Mouse (Mus musculus) kidney, adult 2 months (tissue): ENCODE results near the gene Fars2. TPM values are rescaled to one million over a fixed set of nuclear protein-coding genes. Genes with fewer than 3 reads are reported as not detected.

ENCODE experiments used
- DNase-seq: peaks from one replicate; pipeline ENCODE4 v3.0.0; 2021
- H3K27ac ChIP-seq: fragments of 200-500 bp; 2 replicates; pipeline ENCODE4 v1.5.1; 2012; ENCODE audit warnings: low read depth, low read length, control low read depth, inconsistent platforms; ENCODE audit not compliant: insufficient read depth
- H3K27me3 ChIP-seq: fragments of 200-500 bp; replicated peaks from 2 replicates; pipeline ENCODE4 v1.6.1; 2012; ENCODE audit warnings: mild to moderate bottlenecking, moderate library complexity, low read length, inconsistent platforms; ENCODE audit not compliant: control insufficient read depth, insufficient read depth
- H3K36me3 ChIP-seq: fragments of 200-500 bp; 2 replicates; pipeline ENCODE4 v1.6.1; 2012; ENCODE audit warnings: mild to moderate bottlenecking, moderate library complexity, low read length, inconsistent platforms; ENCODE audit not compliant: control insufficient read depth, insufficient read depth
- H3K4me1 ChIP-seq: fragments of 200-500 bp; 2 replicates; pipeline ENCODE4 v1.6.1; 2011; ENCODE audit warnings: low read length; ENCODE audit not compliant: control insufficient read depth, insufficient read depth
- H3K4me3 ChIP-seq: fragments of 200-500 bp; 2 replicates; pipeline ENCODE4 v1.5.1; 2011; ENCODE audit warnings: mild to moderate bottlenecking, low read depth, low read length, control low read depth; ENCODE audit not compliant: insufficient read depth
- CTCF ChIP-seq: fragments of 200-500 bp; conservative IDR thresholded peaks from 2 replicates; pipeline ENCODE4 v1.5.1; 2011; ENCODE audit warnings: low read depth, mild to moderate bottlenecking, control low read depth, low read length, moderate library complexity, mixed read lengths; ENCODE audit not compliant: insufficient read depth, insufficient read length
- POLR2A ChIP-seq: fragments of 200-500 bp; IDR thresholded peaks from one replicate; pipeline ENCODE4 v1.6.1; 2011; ENCODE audit warnings: low read depth, low read length, control low read depth
- WGBS: fragments of 180-500 bp; shearing (Covaris S2); methylation state at CpG from one replicate; pipeline ENCODE4 v1.1.7; 2018; 5-methylcytosine and 5-hydroxymethylcytosine counted together
- polyA plus RNA-seq: library from polyadenylated mRNA; depleted of rRNA; stranded (reverse); fragments of >200 nt; gene quantifications from 2 replicates; pipeline ENCODE4 v1.2.3, GENCODE M21; 2012

Gene Fars2
- polyA plus RNA-seq, 1 experiment: 99.1 TPM

DNA sequence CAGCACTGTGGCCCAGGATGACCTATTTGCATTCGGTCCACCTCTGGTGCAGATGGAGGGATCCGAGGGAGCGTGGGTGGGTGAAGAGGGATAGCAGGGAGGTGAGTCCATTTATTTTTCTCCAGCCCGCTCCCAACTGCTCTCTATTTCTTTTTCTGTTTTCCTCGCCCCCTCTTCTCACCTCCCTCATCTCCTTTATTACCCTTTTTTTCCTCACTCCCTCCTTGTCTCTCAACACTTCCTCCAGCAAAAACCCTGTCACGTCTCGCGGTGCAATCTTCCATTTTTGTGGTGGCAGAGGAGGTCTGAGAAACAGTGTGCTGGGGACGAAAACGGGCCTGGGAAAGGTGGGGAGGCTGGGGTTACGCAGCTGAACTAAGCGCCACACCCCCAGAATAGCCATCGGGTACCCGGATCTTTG lies 613.1 kb downstream of the Fars2 start:
- Histone ChIP-seq H3K27me3 (peaks cover 21% of the 10 kb centered on the region), H3K4me1 (0 out of 2 replicates have a peak, but pooled peaks cover 2% of the 10 kb centered on the region), H3K27ac (no peak overlapping the region), H3K4me3 (no peak overlapping the region), H3K36me3 (no peaks in the 10 kb centered on the region)
- WGBS: 31% methylated on average over 14 of the region's 14 CpGs
- no peak for DNase-seq
- TF ChIP-seq POLR2A (no peak), CTCF (no peak)

DNA sequence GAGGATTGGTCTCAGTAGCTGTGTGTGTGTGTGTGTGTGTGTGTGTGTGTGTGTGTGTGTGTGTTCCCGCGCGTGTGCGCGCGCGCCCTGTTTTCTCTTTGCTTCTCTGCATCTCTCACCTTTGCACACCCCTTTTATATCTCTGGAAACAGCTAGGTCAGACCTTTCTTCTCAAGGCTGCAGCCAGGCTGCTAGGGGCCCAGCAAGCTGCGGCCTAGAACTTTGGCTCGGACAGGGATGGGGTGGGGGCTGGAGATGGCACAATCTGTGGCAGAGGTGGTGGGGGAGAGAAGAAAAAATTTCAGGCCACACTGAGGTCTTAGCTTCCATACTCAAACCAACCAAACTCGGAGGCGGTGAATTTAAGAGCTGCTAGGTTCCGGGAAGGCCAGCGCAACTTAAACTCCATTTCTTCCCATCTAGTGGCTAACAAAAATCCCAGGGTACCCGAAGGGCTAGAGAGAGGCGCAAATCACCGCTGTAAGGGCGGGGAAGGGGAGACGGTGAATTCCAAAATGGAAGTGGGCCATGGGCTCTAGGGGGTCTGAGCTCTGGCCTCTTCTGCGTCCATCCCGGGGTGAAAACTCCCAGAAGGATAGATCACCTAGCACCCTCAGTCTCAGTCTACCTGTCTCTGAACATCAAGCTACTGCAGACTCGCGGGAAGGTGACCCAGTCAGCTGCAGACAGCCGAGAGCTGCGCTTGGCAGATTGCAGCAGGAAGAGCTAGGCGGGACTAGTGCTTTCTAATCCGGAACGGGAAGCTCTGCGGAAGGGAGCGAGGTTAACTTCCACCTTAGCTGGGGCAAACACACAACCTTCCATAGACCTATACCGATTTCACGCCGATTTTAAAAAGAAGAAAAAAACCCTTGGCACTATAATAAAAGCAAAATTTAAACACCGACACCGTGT lies 614.1 kb downstream of the Fars2 start:
- 0 out of 2 replicates have a peak, but pooled peaks cover 2% of the 10 kb centered on the region for H3K4me1 ChIP-seq
- peak overlapping the region; percentile 20 for H3K4me3 ChIP-seq
- 14% methylated on average over 34 of the region's 34 CpGs for WGBS
- TF ChIP-seq POLR2A: no peak
- no peak for TF ChIP-seq CTCF
- H3K36me3 ChIP-seq: no peaks in the 10 kb centered on the region
- no peak overlapping the region for H3K27ac ChIP-seq
- H3K27me3 ChIP-seq: peaks cover 26% of the 10 kb centered on the region
- DNase-seq: peak; percentile 43

DNA sequence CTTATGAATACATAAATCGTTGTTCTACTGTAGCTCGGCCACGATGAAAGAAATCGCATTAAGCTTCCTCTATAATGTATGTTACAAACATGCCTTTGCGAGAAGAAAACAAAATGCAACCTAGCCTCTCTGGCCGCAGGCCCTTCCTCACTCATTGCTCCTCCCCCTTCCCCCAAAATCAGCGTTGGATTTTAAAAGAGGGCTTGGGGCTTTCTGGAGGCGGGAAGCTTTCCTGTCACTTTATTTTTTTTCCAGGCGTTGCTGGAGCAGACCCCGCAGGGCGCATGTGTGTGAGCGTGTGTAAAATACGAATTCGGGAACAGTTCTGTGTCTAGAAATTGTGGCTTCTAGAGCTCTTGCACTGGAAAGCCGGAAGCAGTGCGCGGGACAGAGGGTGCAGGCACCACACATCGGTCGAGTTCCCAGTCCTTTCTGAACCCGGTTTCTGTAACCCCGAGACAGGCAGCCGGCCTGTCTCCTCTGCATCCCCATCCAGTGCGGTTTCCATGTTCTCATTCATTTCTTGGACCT lies 614.8 kb downstream of the Fars2 start:
- peak; percentile 12 for DNase-seq
- 2% methylated on average over 23 of the region's 23 CpGs for WGBS
- Histone ChIP-seq H3K27me3 (peaks cover 27% of the 10 kb centered on the region), H3K36me3 (no peaks in the 10 kb centered on the region), H3K4me1 (0 out of 2 replicates have a peak, but pooled peaks cover 2% of the 10 kb centered on the region), H3K4me3 (peak overlapping the region; percentile 20), H3K27ac (no peak overlapping the region)
- TF ChIP-seq POLR2A: no peak
- no peak for TF ChIP-seq CTCF

DNA sequence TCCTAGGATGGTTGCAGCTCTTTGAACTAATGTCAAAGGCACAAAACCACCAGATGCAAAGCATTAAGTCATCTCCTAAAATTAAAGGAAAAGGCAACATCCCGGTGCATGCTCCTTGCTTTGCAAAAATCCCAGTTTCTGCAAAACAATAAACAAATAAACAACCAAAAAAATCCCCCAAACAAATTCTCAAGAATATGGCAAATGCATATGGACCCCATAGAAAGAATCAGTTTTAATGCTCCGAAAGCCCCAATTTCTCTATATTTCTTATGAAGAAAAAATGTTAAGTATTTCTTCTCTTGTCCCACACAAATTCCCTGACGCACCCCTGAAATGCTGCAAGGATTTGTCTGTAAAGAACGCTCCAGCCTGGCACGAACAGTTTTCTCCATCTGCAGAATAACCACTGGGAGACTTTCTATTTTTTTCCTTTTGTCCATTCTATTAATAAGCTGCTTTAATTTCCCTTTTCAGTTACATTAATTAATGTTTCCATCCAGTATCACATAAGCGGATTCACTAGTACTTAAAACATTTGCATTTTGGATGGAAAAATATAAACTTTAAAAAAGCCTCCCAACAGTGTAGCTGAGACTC lies 615.8 kb downstream of the Fars2 start:
- DNase-seq: no peak
- Histone ChIP-seq H3K27ac (no peak overlapping the region), H3K27me3 (peaks cover 25% of the 10 kb centered on the region), H3K36me3 (no peaks in the 10 kb centered on the region), H3K4me1 (0 out of 2 replicates have a peak, but pooled peaks cover 2% of the 10 kb centered on the region), H3K4me3 (no peak overlapping the region)
- 23% methylated on average over 6 of the region's 6 CpGs for WGBS
- TF ChIP-seq CTCF (no peak), POLR2A (no peak)

DNA sequence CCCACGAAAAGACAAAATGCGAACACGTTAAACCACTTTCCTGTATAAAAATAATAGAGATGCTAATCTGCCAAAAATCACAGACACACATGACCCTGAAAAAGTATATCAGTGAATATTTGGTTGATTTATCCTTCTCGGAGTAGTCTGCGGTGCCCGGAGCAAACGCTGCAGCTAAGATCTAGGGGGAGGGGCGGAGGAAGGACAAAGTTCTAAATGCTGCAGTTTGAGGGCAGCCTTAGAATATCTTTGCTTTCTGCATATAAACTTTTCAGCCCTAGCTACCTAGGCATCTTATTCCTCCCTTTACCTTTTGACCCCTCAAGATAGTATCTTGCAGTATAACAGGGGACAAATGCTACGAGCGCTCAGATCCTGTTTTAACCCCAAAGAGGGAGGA lies 616.4 kb downstream of the Fars2 start:
- H3K4me1 ChIP-seq: 0 out of 2 replicates have a peak, but pooled peaks cover 2% of the 10 kb centered on the region
- H3K4me3 ChIP-seq: no peak overlapping the region
- H3K27ac ChIP-seq: no peak overlapping the region
- no peaks in the 10 kb centered on the region for H3K36me3 ChIP-seq
- DNase-seq: peak; percentile 25
- peaks cover 23% of the 10 kb centered on the region for H3K27me3 ChIP-seq
- TF ChIP-seq POLR2A (no peak), CTCF (no peak)
- WGBS: 13% methylated on average over 10 of the region's 10 CpGs

DNA sequence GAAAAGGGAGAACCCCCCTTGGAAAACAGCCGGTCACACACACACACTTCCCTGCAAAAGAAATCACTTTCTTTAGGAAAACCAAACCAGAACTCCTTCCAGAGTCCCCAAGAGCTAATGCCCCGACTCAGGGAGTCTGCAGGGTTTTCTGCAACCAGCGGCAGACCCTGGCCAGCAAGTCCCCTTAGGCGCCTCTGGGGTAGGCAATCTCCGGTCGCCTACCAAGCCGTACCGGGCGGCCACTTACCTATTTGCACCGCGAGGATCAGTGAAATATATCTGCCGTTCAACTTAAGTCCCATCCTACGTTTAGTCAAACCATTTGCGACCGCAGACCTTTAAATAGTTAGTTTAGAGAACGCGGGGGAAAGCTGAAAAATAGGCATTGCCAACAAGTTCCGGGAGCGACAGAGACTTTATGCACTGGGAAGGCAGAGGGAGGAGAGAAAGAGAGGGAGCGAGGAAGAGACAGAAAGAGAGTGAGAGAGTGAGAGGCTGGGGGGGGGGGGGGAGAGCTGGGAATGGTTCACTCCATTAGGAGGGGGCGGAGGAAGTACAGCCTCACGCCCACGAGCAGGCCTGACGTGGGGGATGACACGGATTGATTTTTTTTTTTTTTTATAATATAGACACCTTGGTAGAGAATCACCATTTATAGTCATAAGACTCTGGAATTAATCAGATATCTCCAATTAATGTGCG lies 616.9 kb downstream of the Fars2 start:
- Histone ChIP-seq H3K4me1 (0 out of 2 replicates have a peak, but pooled peaks cover 2% of the 10 kb centered on the region), H3K4me3 (no peak overlapping the region), H3K27me3 (peaks cover 23% of the 10 kb centered on the region), H3K36me3 (no peaks in the 10 kb centered on the region), H3K27ac (no peak overlapping the region)
- WGBS: 5% methylated on average over 26 of the region's 26 CpGs
- DNase-seq: peak; percentile 1
- TF ChIP-seq POLR2A: no peak
- no peak for TF ChIP-seq CTCF
